Mouse (Mus musculus): Measurements from ENCODE around the gene Cped1. TPM values are rescaled to one million over a fixed set of nuclear protein-coding genes. Genes with fewer than 3 reads are reported as not detected.

Gene Cped1
- polyA plus RNA-seq, 1 experiment from 2014 or later: 25.0 TPM

- H3K9me3 ChIP-seq: no peaks in the 10 kb centered on the region
- no peaks in the 10 kb centered on the region for H3K36me3 ChIP-seq
- H3K27me3 ChIP-seq: no peaks in the 10 kb centered on the region
- WGBS: 7% methylated on average over 24 of the region's 24 CpGs
- ATAC-seq (ENCODE audit: borderline replicate concordance, extremely low read depth, low FRiP score, low TSS enrichment): no peak
- peak overlapping the region; percentile 54 for H3K4me3 ChIP-seq
- 0 out of 2 replicates have a peak, but pooled peaks cover 5% of the 10 kb centered on the region for H3K4me1 ChIP-seq
- H3K9ac ChIP-seq: peak overlapping the region; percentile 49
- peak overlapping the region; percentile 76 for H3K27ac ChIP-seq
- H3K4me2 ChIP-seq: peak overlapping the region; percentile 84
Observed at GRCm38 (mm10) chr6:21986660-21987331, 1.1 kb downstream of the Cped1 start.

GRCm38 (mm10) chr6:21987554-21987953 lies 1.8 kb downstream of the Cped1 start:
- peak overlapping the region; percentile 84 for H3K4me2 ChIP-seq
- no peaks in the 10 kb centered on the region for H3K9me3 ChIP-seq
- no peaks in the 10 kb centered on the region for H3K36me3 ChIP-seq
- WGBS: 60% methylated on average over 2 of the region's 2 CpGs
- H3K4me1 ChIP-seq: 0 out of 2 replicates have a peak, but pooled peaks cover 5% of the 10 kb centered on the region
- ATAC-seq (ENCODE audit: borderline replicate concordance, extremely low read depth, low FRiP score, low TSS enrichment): no peak
- H3K9ac ChIP-seq: 0 out of 2 replicates have a peak overlapping the region, but pooled peaks have one; percentile 17
- H3K27ac ChIP-seq: no peak overlapping the region
- H3K27me3 ChIP-seq: no peaks in the 10 kb centered on the region
- peak overlapping the region; percentile 54 for H3K4me3 ChIP-seq

- peak overlapping the region; percentile 31 for H3K4me3 ChIP-seq
- ATAC-seq (ENCODE audit: borderline replicate concordance, extremely low read depth, low FRiP score, low TSS enrichment): no peak
- peak overlapping the region; percentile 84 for H3K4me2 ChIP-seq
- peak overlapping the region; percentile 19; the same call in 1 of the 2 replicates for H3K9ac ChIP-seq
- 74% methylated on average over 5 of the region's 5 CpGs for WGBS
- H3K27ac ChIP-seq: no peak overlapping the region
- H3K4me1 ChIP-seq: 0 out of 2 replicates have a peak, but pooled peaks cover 5% of the 10 kb centered on the region
- no peaks in the 10 kb centered on the region for H3K27me3 ChIP-seq
- no peaks in the 10 kb centered on the region for H3K9me3 ChIP-seq
- H3K36me3 ChIP-seq: no peaks in the 10 kb centered on the region
Observed at GRCm38 (mm10) chr6:21988296-21988695, 2.6 kb downstream of the Cped1 start.

GRCm38 (mm10) chr6:21989081-21989480 lies 3.4 kb downstream of the Cped1 start:
- Histone ChIP-seq H3K4me2 (peak overlapping the region; percentile 84), H3K9ac (no peak overlapping the region), H3K9me3 (no peaks in the 10 kb centered on the region), H3K27me3 (no peaks in the 10 kb centered on the region), H3K27ac (no peak overlapping the region), H3K36me3 (no peaks in the 10 kb centered on the region), H3K4me1 (0 out of 2 replicates have a peak, but pooled peaks cover 5% of the 10 kb centered on the region), H3K4me3 (peak overlapping the region; percentile 31)
- WGBS: 60% methylated on average over 4 of the region's 4 CpGs
- ATAC-seq (ENCODE audit: borderline replicate concordance, extremely low read depth, low FRiP score, low TSS enrichment): no peak

DNA sequence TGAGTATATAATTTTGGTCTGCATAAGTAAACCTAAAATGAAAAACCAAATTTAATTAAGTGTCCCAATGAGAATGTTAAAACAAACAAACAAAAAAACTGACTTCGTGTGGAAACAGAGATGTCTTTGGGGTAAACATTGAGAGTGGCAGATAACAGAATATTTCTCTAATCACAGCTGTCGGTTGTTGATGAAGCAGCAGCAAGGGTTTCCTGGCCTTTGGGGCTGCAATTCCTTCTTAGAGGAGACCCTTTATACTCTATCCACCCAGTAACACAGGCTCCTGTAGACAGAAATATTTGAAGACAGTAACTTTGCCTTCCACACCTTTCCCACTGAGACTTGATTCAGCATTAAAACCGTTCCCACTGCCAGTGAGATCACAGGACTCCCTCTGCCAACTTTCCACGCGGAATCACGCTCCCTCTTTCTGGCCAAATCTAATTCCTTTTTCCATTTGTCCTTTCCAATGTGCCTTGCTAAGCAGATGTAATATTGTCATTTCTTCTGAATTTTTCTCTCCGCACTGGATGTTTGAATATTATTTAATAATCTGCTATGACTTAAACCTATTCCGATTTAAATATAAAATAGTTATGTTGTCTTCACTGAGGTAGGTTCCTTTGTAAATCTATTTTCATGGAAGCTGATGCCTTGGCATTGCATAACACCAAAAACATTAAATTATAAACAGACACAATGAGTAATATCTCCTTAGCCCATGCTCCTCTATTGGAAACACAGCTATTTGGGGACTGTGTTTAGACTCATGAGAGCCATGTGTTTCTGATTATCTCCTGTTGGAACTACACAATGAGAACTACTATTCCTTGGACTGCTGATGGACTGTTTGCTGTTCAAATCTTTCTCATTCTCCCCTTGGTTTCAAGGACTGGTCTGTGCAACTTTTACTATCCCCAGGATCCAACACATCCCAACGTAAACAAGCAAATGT lies 4.7 kb downstream of the Cped1 start:
- H3K9me3 ChIP-seq: no peaks in the 10 kb centered on the region
- no peaks in the 10 kb centered on the region for H3K36me3 ChIP-seq
- H3K9ac ChIP-seq: 0 out of 2 replicates have a peak overlapping the region, but pooled peaks have one; percentile 13
- H3K4me3 ChIP-seq: peak overlapping the region; percentile 12; the same call in 1 of the 2 replicates
- peak overlapping the region; percentile 62; the same call in 1 of the 2 replicates for H3K27ac ChIP-seq
- WGBS: 40% methylated on average over 9 of the region's 9 CpGs
- H3K27me3 ChIP-seq: no peaks in the 10 kb centered on the region
- peak; percentile 47; the same call in 1 of the 2 replicates for ATAC-seq (ENCODE audit: borderline replicate concordance, extremely low read depth, low FRiP score, low TSS enrichment)
- H3K4me2 ChIP-seq: peak overlapping the region; percentile 84
- H3K4me1 ChIP-seq: 0 out of 2 replicates have a peak, but pooled peaks cover 5% of the 10 kb centered on the region

- H3K4me3 ChIP-seq: no peak overlapping the region
- H3K4me1 ChIP-seq: 0 out of 2 replicates have a peak, but pooled peaks cover 5% of the 10 kb centered on the region
- H3K27me3 ChIP-seq: no peaks in the 10 kb centered on the region
- H3K9ac ChIP-seq: no peak overlapping the region
- WGBS: 44% methylated on average over 4 of the region's 4 CpGs
- H3K9me3 ChIP-seq: no peaks in the 10 kb centered on the region
- no peaks in the 10 kb centered on the region for H3K36me3 ChIP-seq
- no peak for ATAC-seq (ENCODE audit: borderline replicate concordance, extremely low read depth, low FRiP score, low TSS enrichment)
- peak overlapping the region; percentile 62; the same call in 1 of the 2 replicates for H3K27ac ChIP-seq
- peak overlapping the region; percentile 42; the same call in 1 of the 2 replicates for H3K4me2 ChIP-seq
Observed at GRCm38 (mm10) chr6:21991151-21991550, 5.4 kb downstream of the Cped1 start.

- WGBS: 79% methylated on average over 2 of the region's 2 CpGs
- H3K27me3 ChIP-seq: no peaks in the 10 kb centered on the region
- no peak overlapping the region for H3K4me2 ChIP-seq
- no peak for ATAC-seq (ENCODE audit: borderline replicate concordance, extremely low read depth, low FRiP score, low TSS enrichment)
- H3K4me3 ChIP-seq: no peak overlapping the region
- H3K4me1 ChIP-seq: peaks cover 10% of the 10 kb centered on the region; the same call in 1 of the 2 replicates
- no peak overlapping the region for H3K9ac ChIP-seq
- H3K9me3 ChIP-seq: no peaks in the 10 kb centered on the region
- H3K27ac ChIP-seq: no peak overlapping the region
- no peaks in the 10 kb centered on the region for H3K36me3 ChIP-seq
Observed at GRCm38 (mm10) chr6:21993070-21993469, 7.4 kb downstream of the Cped1 start.

DNA sequence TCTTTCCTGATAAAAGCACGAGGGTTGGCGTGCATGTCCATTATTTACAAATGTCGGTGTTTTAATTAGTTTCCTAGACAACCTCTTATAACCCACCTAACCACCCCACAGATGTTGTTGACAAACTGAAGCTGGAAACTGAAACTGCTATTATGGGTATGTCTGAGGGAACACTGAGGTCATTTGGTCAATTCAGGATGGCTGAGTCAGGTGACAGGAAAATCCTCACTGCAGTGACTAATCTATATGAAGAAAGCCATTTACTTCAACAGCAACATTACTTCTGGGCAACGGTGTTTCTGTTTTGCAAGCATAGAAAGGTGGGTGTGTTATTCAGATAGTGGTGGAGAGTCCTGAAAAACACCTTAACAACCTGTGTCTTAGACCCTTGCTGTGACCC lies 12.4 kb downstream of the Cped1 start:
- no peak overlapping the region for H3K4me3 ChIP-seq
- no peak overlapping the region for H3K9ac ChIP-seq
- H3K4me1 ChIP-seq: peaks cover 46% of the 10 kb centered on the region
- 38% methylated on average over 4 of the region's 4 CpGs for WGBS
- no peak for ATAC-seq (ENCODE audit: borderline replicate concordance, extremely low read depth, low FRiP score, low TSS enrichment)
- H3K9me3 ChIP-seq: no peaks in the 10 kb centered on the region
- H3K27me3 ChIP-seq: no peaks in the 10 kb centered on the region
- no peak overlapping the region for H3K27ac ChIP-seq
- no peak overlapping the region for H3K4me2 ChIP-seq
- no peaks in the 10 kb centered on the region for H3K36me3 ChIP-seq

DNA sequence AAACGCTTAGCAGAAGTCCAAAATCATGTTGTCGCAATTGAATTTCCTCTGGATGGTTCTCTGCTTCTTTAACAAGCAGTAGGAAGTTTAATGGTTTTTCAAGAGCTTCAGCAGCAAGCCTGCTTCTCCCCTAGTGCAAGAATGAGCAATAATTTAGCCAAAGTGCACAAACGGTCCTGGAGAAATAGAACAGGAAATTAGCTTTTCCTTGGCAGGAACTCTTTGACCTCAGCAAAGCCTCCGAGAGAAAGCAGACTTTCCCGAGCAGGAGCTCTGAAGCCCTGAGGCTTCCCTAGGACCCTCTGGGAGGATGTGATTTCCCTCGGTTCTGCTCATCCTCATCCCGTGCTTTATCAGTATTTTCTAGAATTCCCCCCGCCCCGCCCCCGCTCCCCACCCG lies 13.3 kb downstream of the Cped1 start:
- Histone ChIP-seq H3K27me3 (no peaks in the 10 kb centered on the region), H3K4me2 (peak overlapping the region; percentile 35), H3K27ac (peak overlapping the region; percentile 57), H3K36me3 (no peaks in the 10 kb centered on the region), H3K9ac (no peak overlapping the region), H3K4me1 (peaks cover 52% of the 10 kb centered on the region), H3K4me3 (no peak overlapping the region), H3K9me3 (no peaks in the 10 kb centered on the region)
- no peak for ATAC-seq (ENCODE audit: borderline replicate concordance, extremely low read depth, low FRiP score, low TSS enrichment)
- WGBS: 17% methylated on average over 11 of the region's 11 CpGs

DNA sequence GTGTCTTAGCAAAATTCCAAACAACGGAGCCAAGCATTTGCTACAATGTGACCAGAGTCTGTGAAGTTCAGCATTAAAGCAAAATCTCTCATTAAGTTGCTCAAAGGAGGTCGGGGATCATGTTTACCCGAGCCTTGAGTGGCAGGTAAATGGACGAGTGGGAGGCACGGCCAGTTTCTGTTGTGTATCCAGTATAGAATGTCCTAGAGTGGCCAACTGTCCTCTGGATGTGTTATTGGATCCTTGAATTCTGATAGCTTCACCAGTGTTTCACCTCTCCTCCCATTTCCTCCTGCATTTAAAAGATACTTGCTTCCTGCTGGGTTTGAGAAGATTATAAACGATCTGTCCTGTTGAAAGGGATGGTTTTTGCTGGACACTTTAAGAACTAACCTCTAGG lies 14.4 kb downstream of the Cped1 start:
- H3K4me1 ChIP-seq: peaks cover 58% of the 10 kb centered on the region
- H3K4me2 ChIP-seq: no peak overlapping the region
- no peaks in the 10 kb centered on the region for H3K27me3 ChIP-seq
- no peak overlapping the region for H3K4me3 ChIP-seq
- no peak for ATAC-seq (ENCODE audit: borderline replicate concordance, extremely low read depth, low FRiP score, low TSS enrichment)
- no peaks in the 10 kb centered on the region for H3K36me3 ChIP-seq
- no peaks in the 10 kb centered on the region for H3K9me3 ChIP-seq
- 15% methylated on average over 6 of the region's 6 CpGs for WGBS
- H3K27ac ChIP-seq: no peak overlapping the region
- no peak overlapping the region for H3K9ac ChIP-seq

GRCm38 (mm10) chr6:22000881-22001280 lies 15.2 kb downstream of the Cped1 start:
- H3K9me3 ChIP-seq: no peaks in the 10 kb centered on the region
- no peaks in the 10 kb centered on the region for H3K36me3 ChIP-seq
- no peaks in the 10 kb centered on the region for H3K27me3 ChIP-seq
- H3K9ac ChIP-seq: no peak overlapping the region
- no peak overlapping the region for H3K4me3 ChIP-seq
- no peak for ATAC-seq (ENCODE audit: borderline replicate concordance, extremely low read depth, low FRiP score, low TSS enrichment)
- no peak overlapping the region for H3K4me2 ChIP-seq
- H3K4me1 ChIP-seq: peaks cover 58% of the 10 kb centered on the region
- WGBS: 66% methylated on average over 3 of the region's 3 CpGs
- H3K27ac ChIP-seq: no peak overlapping the region
